Comparison of ENCODE assay signal across 8 mouse cellular contexts in the genomic region with DNA sequence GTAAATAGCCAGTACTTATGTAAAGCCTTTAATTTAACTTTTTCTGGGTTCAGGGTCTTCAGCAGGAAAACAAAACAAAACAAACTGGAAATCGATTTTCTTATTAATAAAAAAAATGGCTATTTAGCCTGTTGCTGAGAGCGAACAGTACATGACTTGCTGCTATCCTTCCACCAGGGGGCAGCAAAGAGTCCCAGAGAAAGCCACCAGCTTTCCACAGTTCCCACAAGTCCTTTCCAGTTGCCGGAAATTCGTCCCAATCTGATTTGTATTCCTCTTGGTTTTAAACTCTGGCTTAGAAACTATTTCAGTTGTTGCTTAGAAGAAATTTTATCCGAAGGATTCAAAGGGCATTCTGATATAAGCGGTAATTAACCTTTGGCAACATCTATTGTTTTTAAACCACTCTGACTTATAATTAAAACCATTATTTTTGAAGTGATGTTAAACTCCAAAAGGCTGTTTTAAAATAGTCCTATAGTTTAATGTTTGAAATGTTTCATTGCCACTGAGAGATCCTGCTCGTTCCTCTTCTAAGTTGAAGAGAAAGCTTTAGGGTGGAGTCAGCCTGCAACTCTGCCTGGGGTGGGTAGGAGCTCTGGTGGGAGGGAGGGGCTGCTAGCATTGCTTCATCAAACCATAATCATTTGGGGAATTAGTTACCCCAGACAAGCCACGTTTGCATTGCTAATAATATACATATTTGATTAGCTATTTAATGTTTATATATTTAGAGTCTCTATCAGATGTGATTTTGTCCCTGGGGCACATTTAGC. TPM values are rescaled to one million over a fixed set of nuclear protein-coding genes. Genes with fewer than 3 reads are reported as not detected.
DNase-seq lines count a peak whose midpoint lies in the region; ATAC-seq and TF ChIP-seq lines count a peak whose summit lies in the region.

No protein-coding gene starts in this region.

- no peak overlapping the region for H3K4me3 ChIP-seq in forebrain, embryonic 16.5 days (replicated peaks; ENCODE audit: low read length)
- no peak overlapping the region for H3K4me3 ChIP-seq in hindbrain, embryonic 12.5 days

- in situ Hi-C loops in Patski (cut with MboI; ENCODE audit: low pct_unique_long_range_greater_than_20kb) = loop anchor here (5.0 kb wide), 1 partner anchor 65 kb away; no protein-coding TSS in a partner anchor

- peak; percentile 92 for TF ChIP-seq CTCF in Patski (IDR thresholded peaks at IDR 0.05)

- no peak overlapping the region for H3K4me2 ChIP-seq in forebrain, embryonic 16.5 days (ENCODE audit: low read length)
- peak overlapping the region; percentile 35 for H3K4me2 ChIP-seq in hindbrain, embryonic 12.5 days (replicated peaks)

- CTCF ChIA-PET in Patski (lab: Charles Lee) = interaction anchor here (0.8 to 5.6 kb wide), 15 partner anchors 10 to 74 kb away, joined by 3 to 62 read pairs (median 4); no protein-coding TSS in a partner anchor

- peak; percentile 47 for ATAC-seq in Patski
- peak; percentile 82 for ATAC-seq in forebrain, embryonic 16.5 days
- ATAC-seq in hindbrain, embryonic 12.5 days (ENCODE audit: low FRiP score) = peak; percentile 58; the same call in 1 of the 2 replicates
- no peak for ATAC-seq in activated CD4-positive, CD25-positive, alpha-beta regulatory T cell, adult 4 months

- no peaks in the 10 kb centered on the region for H3K9me3 ChIP-seq in forebrain, embryonic 16.5 days (ENCODE audit: control insufficient read depth, low read length)
- no peaks in the 10 kb centered on the region for H3K9me3 ChIP-seq in hindbrain, embryonic 12.5 days (replicated peaks)

- WGBS in forebrain, embryonic 16.5 days = 9% methylated on average over 8 of the region's 8 CpGs
- 12% methylated on average over 8 of the region's 8 CpGs for WGBS in hindbrain, embryonic 12.5 days

- no peak overlapping the region for H3K9ac ChIP-seq in forebrain, embryonic 16.5 days (replicated peaks; ENCODE audit: low read depth, low read length)
- H3K9ac ChIP-seq in hindbrain, embryonic 12.5 days = no peak overlapping the region

- no peak overlapping the region for H3K27ac ChIP-seq in forebrain, embryonic 16.5 days (ENCODE audit: low read length)
- no peak overlapping the region for H3K27ac ChIP-seq in hindbrain, embryonic 12.5 days

- POLR2A ChIA-PET in Patski (lab: Charles Lee) = interaction anchor here (1.8 kb wide), 1 partner anchor 67 kb away, joined by 12 read pairs; no protein-coding TSS in a partner anchor

- no peaks in the 10 kb centered on the region for H3K4me1 ChIP-seq in forebrain, embryonic 16.5 days (replicated peaks; ENCODE audit: control insufficient read depth, insufficient read depth, low read length)
- 0 out of 2 replicates have a peak, but pooled peaks cover 2% of the 10 kb centered on the region for H3K4me1 ChIP-seq in hindbrain, embryonic 12.5 days

- no peaks in the 10 kb centered on the region for H3K36me3 ChIP-seq in forebrain, embryonic 16.5 days (ENCODE audit: control insufficient read depth, insufficient read depth)
- H3K36me3 ChIP-seq in hindbrain, embryonic 12.5 days = no peaks in the 10 kb centered on the region

- peak; percentile 39 for DNase-seq in Patski (ENCODE audit: low read depth, low spot score)
- DNase-seq in cerebellum, adult 11-12 months = peak; percentile 36
- DNase-seq in layer of hippocampus, postnatal 10 days (ENCODE audit: low spot score in 2 of 2) = peak; percentile 76 to 79
- peak; percentile 84 for DNase-seq in lung, postnatal 10 days
- peak; percentile 91 for DNase-seq in retina, postnatal 1 day

- peaks cover 10% of the 10 kb centered on the region for H3K27me3 ChIP-seq in Patski
- no peaks in the 10 kb centered on the region for H3K27me3 ChIP-seq in forebrain, embryonic 16.5 days (replicated peaks; ENCODE audit: control insufficient read depth, insufficient read depth, low read length)
- no peaks in the 10 kb centered on the region for H3K27me3 ChIP-seq in hindbrain, embryonic 12.5 days

RNA-seq across cellular contexts. Expression of gene Gm28845, which starts 7.1 kb away (rescaled TPM):
- polyA plus RNA-seq in Patski (2021) = not detected
- not detected in 2 replicates for polyA plus RNA-seq in forebrain, embryonic 16.5 days (2015; fragmentation: Nextera tagmentation; extraction: Ambion mirVana)
- not detected in 2 replicates for polyA plus RNA-seq in hindbrain, embryonic 12.5 days (2016; fragmentation: Nextera tagmentation; extraction: Ambion mirVana)
- 1 to 10 TPM in 1 of 2 experiments, not detected in 1; 2.2 TPM for total RNA-seq in layer of hippocampus, postnatal 10 days (2021)
- not detected for polyA plus RNA-seq in activated CD4-positive, CD25-positive, alpha-beta regulatory T cell, adult 4 months (2017; shearing (Covaris generic))

RNA-seq across cellular contexts. Expression of gene Cryga, which starts 9.0 kb away (rescaled TPM):
- not detected for polyA plus RNA-seq in Patski (2021)
- not detected in 2 replicates for polyA plus RNA-seq in forebrain, embryonic 16.5 days (2015; fragmentation: Nextera tagmentation; extraction: Ambion mirVana)
- not detected in 2 replicates for polyA plus RNA-seq in hindbrain, embryonic 12.5 days (2016; fragmentation: Nextera tagmentation; extraction: Ambion mirVana)
- 1 to 10 TPM in 1 of 2 experiments, under 1 TPM in 1; 0.78 to 1.7 TPM for total RNA-seq in layer of hippocampus, postnatal 10 days (2021)
- polyA plus RNA-seq in activated CD4-positive, CD25-positive, alpha-beta regulatory T cell, adult 4 months (2017; shearing (Covaris generic)) = not detected

RNA-seq across cellular contexts. Expression of gene D630023F18Rik, which starts 10.8 kb away (rescaled TPM):
- polyA plus RNA-seq in Patski (2021) = 0.08 TPM
- polyA plus RNA-seq in forebrain, embryonic 16.5 days (2015; fragmentation: Nextera tagmentation; extraction: Ambion mirVana) = 1.5 and 2.9 TPM in 2 replicates
- polyA plus RNA-seq in hindbrain, embryonic 12.5 days (2016; fragmentation: Nextera tagmentation; extraction: Ambion mirVana) = 0.39 and 0.42 TPM in 2 replicates
- total RNA-seq in layer of hippocampus, postnatal 10 days (2021) = 10 to 100 TPM; 18.2 to 18.6 TPM
- polyA plus RNA-seq in activated CD4-positive, CD25-positive, alpha-beta regulatory T cell, adult 4 months (2017; shearing (Covaris generic)) = not detected

RNA-seq across cellular contexts. Expression of gene Crygb, which starts 30.1 kb away (rescaled TPM):
- not detected for polyA plus RNA-seq in Patski (2021)
- not detected in 2 replicates for polyA plus RNA-seq in forebrain, embryonic 16.5 days (2015; fragmentation: Nextera tagmentation; extraction: Ambion mirVana)
- polyA plus RNA-seq in hindbrain, embryonic 12.5 days (2016; fragmentation: Nextera tagmentation; extraction: Ambion mirVana) = not detected in 2 replicates
- total RNA-seq in layer of hippocampus, postnatal 10 days (2021) = not detected
- polyA plus RNA-seq in activated CD4-positive, CD25-positive, alpha-beta regulatory T cell, adult 4 months (2017; shearing (Covaris generic)) = not detected

RNA-seq across cellular contexts. Expression of gene Crygc, which starts 38.7 kb away (rescaled TPM):
- polyA plus RNA-seq in Patski (2021) = not detected
- polyA plus RNA-seq in forebrain, embryonic 16.5 days (2015; fragmentation: Nextera tagmentation; extraction: Ambion mirVana) = not detected in 2 replicates
- not detected in 2 replicates for polyA plus RNA-seq in hindbrain, embryonic 12.5 days (2016; fragmentation: Nextera tagmentation; extraction: Ambion mirVana)
- not detected for total RNA-seq in layer of hippocampus, postnatal 10 days (2021)
- not detected for polyA plus RNA-seq in activated CD4-positive, CD25-positive, alpha-beta regulatory T cell, adult 4 months (2017; shearing (Covaris generic))

Comparison
In these comparisons a context has a peak if more than half of its experiments do, and no peak if none do; other contexts are left out.
1. DNase-seq: peak in every context shown above with its lines; median percentile 91 in retina, postnatal 1 day; 84 in lung, postnatal 10 days; 78 in layer of hippocampus, postnatal 10 days; 39 in Patski; 36 in cerebellum, adult 11-12 months.